Mouse (Mus musculus) mouse embryonic stem cell (cell line): ENCODE results near the gene Zfp108.

Source experiments
- in situ Hi-C, 2 experiments: fragments of 300-500 bp; cut with MboI; formaldehyde crosslinking; loops; 1 replicate in 1 of 2; 3 replicates in 1 of 2; pipeline ENCODE4 v1.14.3; 2019 to 2020; ENCODE audit warnings: low sequenced_read_pairs in 2 of 2, low pct_unique_long_range_greater_than_20kb in 1 of 2, mixed read lengths in 1 of 2; ENCODE audit not compliant: unreplicated experiment in 1 of 2

The Zfp108 gene

DNA sequence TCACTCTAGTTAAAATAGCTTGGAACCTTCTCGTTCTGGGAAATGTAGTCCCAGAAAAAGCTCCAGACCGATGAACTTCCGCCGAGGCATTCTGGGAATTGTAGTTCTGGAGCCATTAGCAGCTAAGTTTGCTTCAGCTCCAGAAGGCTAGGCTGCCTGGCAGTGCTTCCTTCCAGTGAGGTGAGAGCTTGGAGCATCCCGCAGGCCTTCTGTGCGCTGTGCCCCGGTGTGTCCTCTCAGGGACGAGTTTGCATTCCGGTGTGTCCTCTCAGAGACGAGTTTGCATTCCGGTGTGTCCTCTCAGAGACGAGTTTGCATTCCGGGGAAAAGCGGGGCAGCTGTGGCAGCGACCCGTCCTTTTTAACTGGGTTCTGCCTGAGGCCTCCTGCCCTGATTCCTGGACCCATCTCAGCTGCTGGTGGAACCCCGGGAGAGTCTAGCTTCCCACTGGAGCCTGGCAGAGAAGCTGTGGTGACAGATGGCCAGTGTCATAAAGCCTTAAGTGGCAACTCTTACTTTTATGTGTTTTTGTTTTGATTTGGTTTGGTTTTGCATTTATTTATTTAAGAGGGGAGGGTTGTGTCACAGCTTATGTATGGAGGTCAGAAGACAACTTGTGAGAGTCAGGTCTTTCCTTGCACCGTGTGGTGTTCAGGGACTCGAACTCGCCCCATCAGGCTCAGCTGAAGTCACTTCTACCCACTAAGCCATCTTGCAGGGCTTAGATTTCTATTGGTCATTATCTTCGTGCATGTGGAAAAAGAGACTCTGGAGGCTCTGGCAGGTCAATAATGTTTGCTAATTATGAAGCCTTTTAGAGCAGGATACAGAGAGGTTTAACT, at the start of gene Zfp108:
Gene Zfp108 (plus strand): TSS at position 162 of the 842 bp plus-strand sequence.
- in situ Hi-C loops, result no loop called here

DNA sequence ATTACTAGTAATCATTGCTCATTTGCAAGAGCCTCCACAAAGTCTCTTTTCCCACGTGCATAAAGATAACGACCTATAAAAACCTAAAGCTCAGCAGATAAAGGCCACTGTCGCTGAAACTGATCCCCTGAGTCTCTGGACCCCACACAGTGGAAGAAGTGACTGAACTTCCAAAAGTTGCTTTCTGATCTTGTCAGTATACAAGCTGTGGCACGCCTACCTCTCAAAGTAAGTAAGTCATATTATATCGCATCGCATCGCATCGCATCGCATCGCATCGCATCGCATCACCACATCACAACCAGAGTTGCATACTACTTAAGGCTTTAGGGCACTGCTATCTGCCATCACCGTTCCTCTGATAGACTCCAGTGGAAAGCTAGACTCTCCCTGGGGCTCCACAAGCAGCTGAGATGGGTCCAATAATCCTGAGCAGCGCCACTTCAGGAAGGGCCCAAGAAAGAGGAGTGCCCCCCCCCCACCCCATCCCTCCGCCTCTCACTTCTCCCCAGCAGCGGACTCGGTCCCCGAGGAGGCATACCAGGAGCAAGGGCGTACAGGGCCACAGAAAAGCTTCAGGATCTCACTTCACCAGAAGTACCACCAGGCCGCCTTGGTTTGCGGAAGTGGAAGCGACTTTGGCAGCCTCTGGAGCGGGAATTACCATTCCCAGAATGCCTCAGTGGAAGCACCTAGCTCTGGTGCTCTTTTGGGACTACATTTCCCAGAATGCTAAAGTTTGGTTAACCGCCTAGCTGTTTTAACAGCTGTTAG, 46.9 kb upstream of the Zfp108 start:
- in situ Hi-C loops, result no loop called here

DNA sequence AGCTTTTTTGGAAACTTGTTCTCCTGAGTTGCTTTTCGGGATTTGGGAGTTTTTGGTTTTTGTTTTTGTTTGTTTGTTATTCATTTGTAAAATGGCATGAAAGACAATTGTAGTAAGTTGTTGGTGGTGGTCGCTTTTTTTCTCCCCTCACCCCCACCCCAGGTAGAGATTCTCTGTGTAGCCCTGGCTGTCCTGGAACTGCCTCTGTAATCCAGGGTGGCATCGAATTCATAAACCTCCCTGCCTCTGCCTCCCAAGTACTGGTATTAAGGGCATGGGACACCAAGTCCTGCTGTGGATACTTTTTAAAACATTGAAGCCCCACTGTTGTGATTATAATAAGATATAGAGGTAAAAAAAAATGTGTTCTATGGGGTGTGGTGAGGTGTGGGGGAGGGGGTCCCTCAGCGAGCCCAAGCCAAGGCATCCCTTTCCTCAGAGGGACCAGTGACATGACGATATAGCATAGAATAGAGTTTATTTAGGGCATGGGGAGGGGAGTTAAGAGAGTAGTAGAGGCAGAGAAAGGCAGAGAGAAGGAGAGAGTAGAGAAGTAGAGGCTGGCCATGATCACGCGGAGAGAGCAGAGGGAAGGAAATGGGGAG, 46.2 kb upstream of the Zfp108 start:
- in situ Hi-C loops, result no loop called here

DNA sequence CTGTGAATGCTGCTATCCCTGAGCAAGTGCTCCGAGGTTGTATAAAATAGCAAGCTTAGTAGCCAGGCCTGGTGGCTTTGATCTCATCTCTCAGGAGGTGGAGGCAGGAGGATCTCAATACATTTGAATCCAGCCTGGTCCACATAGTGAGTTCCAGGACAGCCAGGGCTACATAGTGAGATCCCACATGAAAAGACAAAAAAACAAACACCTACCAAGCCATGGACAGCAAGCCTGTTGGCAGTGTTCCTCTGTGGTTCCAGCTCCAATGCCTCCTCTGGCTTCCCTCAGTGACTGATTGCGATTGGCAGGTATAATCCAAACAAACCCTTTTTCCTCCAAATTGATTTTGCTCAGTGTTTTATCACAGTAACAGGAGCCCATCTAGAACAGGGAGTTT, 44.3 kb upstream of the Zfp108 start:
- in situ Hi-C loops, result no loop called here

DNA sequence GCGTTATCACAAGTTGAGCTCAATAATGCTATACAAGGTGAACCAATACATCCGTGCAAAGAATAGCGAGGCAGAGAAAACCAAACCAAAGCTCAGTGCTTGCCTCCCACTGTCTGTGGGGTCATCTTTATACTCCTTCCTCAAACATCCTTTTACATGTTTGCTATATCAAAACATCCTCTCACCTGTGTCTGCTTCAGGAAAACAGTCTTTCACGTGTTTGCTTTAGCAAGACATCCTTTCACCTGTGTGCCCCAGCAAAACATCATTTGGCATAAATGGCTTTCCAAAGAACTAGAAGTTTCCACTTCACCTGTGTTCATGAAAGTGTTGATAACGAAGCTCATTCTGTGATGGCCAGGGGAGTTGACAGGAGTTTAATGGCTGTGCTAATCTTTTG, 43.3 kb upstream of the Zfp108 start, which contains the start of gene Zfp111:
Gene Zfp111 (minus strand): TSS at position 101 of the 400 bp plus-strand sequence.
- in situ Hi-C loops, result no loop called here

DNA sequence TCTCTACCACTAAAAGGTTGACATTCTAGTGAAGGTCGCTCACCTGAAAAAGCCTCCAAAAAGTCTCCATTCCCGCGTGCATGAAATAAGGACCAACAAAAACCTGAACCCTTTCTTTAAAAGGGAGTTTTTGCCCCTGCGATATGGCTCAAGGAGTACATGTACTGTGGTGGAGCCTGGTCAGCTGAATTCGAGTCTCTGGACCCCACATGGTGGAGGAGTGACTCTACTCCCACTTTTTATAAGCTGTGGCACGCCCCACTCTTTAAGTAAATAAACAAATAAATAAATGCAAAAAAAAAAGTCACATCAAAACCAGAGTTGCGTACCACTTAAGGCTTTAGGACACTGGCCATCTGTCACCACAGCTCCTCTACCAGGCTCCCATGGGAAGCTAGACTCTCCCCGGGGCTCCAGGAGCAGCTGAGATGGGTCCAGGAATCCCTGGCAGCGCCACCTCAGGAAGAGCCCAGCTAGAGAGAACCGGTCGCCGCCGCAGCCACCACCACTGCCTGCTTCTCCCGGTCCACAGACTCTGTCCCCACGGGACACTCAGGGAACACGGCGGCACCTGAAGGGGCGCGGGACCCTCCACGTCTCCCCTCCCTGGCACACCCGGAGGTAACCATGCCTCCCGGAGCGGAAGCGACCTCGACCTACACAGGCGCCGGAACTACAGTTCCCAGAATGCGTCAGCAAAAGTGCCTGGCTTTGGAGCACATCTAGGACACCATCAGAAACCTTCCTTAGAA, 17.4 kb upstream of the Zfp108 start, which contains the start of gene Zfp109:
Gene Zfp109 (minus strand): TSS at position 521 of the 752 bp plus-strand sequence.
- in situ Hi-C loops, result no loop called here

DNA sequence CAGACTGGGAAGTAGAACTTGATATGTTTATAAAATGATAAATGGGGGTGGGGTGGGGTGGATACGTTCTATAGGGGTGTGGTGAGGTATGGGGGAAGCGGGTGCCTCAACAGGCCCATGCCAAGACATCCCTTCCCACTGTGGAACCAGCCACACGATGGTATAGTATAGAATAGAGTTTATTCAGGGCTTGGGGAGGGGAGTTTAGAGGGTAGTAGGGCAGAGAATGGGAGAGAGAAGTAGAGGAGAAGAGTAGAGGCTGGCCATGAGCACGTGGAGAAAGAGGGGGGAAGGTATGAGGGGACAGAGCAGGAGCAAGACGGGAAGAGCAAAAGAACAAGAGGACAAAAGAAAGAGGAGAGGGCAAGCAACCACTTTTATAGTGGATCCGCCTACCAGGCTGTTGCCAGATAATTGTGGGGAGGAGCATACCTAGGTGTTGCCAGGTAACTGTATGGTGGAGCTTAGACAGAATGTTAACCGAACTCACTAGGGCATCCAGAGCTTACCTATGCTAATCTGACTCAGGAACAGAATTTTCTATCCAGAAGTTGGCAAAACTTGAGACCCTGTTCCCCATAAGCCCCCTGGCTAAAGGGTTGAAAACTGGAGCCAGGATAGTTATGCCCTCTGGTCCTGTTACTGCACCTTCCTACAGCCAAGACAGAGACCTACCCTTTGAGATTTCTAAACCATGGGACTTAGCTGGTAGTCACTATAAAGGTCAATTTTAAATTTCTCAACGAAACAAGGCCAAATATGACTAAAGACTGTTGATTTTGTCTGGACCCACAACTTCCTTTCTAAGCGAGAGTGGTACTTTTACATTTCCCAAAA, 597 bp upstream of the Zfp108 start:
- in situ Hi-C loops, result no loop called here

DNA sequence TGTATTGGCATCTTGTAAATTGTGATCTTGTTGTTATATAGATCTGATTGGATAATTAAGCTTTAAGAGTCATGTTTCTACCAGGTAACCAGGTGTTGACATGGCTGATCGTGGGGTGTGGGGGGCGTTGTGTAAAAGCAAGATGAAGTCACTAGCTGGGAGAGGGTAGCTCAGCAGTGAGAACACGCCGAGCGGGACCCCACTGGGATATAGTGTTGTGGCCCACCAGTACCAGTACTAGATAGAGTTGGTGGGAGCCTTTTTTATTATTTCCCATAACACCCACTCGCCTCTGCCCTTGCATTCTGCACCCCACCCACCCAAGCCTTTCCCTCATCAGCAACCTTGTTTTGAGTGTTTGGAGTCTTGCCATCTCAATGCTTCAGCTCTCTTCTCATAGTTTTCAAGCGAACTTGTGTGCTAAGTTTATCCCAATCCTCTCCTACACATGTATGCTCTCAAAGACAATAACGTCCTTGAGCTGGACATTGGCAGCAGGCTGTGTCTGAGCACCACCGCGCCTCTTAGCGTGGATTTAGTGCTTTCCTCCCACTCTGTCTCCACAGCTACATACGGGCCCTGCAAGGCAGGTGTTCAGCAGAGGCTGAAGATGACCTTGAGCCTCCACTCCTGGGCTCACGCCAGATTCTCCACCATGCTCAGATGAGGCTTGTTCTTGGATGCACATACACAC, 4.9 kb downstream of the Zfp108 start:
- in situ Hi-C loops, result no loop called here

DNA sequence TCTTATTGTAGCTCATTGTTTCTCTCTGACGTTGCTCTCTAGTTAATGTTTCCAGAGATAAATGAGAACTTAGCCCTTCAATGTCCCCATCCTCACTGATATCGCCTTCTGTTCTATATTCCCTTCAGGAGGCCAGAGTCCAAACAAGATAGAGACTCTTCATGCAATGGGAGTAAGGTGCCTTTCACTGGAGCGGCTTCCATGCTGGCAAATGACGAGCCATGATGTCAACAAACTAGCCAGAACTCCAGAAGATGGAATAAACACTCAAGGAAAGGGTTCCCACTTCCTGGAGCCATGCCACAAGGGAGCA, 5.4 kb downstream of the Zfp108 start:
- in situ Hi-C loops, result no loop called here

DNA sequence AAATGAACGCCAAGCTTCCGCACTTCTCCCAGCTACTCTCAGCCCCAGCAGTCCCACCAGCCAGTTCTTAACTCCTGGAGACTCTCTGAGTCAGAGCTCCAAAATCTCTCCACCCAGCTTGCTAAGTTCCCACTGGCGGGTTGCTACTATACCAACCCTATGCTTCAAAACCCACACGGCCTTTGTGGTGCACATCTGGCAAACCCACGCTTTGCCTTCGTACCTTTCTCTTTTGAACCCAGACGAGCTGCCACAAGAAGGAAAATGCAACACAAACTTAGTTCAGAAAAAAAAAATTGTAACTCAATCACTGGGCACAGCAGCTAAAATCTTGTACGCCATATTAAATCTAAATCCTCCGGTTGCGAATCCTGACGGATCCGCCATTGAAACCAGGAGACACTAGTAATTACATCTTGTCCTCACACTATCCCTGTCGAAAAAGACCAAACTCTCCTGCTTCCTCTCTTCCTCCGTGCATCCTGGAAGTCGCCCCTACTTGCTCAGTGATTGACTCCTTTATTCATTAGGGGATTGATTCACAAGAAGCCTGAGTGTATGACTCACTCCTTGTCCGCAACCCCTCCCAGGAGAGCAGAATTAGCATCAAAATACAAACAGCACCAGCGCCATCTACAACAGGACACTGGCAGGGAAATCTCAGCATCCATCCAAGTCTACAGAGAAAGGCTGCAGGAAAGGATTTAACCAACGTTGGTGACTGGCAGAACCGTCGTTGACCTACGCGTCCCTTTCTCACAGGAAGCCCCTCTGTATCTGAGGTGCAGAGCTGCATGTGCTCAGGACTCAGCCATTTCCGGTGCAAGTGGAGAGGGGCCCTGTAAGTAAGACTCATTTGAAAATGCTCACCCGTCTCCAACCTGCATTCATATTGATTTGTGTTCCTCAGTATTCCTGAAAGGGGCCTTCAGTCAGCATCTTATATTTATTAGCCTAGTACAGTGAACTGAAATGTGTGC, 13.9 kb downstream of the Zfp108 start:
- in situ Hi-C loops, result no loop called here

DNA sequence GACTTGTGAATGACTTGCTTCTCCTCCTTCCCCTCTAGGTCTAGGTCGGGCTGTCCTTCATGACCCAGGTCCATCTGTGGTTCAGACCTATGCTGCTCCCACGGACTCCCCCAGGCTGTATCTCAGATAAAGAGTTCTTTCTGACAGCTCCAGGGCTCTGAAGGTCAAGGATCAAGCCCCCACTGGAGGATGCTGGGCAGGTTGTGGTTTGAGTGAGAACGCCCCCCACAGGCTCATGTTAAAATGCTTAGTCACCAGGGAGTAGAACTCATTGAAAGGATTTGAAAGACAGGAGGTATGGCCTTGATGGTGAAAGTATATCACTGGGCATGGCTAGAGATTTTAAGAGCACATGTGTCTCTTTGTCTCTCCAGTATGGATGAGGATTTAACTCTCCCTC, 14.7 kb downstream of the Zfp108 start:
- in situ Hi-C loops, result no loop called here

DNA sequence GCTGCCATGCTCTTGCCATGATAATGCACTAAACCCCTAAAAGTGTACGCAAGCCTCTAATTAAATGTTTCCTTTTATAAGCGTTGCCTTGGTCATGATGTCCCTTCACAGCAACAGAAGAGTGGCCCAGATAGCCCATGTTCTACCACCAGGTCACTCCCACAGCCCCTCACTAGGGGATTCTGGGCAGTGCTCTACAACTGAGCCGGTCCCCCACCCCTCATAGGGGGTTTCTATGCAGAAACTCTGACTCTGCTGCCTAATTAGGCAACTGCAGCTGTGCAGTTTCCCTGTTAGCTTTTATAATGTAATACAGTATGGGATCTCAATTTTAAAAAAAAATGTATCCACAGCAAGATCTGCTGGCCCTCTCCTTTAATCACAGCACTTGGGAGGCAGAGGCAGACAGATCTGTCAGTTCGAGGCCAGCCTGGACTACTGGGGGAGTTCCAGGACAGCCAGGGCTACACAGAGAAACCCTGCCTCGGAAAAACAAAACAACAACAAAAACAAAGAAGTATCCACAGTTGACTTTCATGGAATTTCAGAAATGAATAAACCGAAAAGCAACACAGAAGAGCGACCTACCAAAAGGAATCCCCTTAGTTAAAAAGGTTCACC, 15.2 kb downstream of the Zfp108 start:
- in situ Hi-C loops, result no loop called here

DNA sequence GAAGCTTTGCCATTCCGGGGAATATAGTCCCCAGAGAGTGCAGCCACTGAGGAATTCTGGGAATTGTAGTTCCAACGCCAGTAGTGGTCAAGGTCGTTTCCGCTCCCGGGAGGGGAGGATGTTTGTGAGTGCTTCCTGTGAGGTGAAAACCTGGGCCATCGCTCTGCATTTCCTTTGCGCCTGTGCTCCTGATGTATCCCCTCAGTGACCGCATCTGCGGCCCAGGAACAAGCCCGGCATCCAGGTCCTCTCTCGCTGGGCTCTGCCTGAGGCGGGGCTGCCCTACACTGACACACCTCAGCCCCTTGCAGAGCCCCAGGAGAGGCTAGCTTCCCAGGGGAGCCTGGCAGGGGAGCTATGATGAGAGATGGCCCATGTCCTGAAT, 15.7 kb downstream of the Zfp108 start, which contains the start of gene Zfp93:
Gene Zfp93 (plus strand): TSS at position 133 of the 385 bp plus-strand sequence.
- in situ Hi-C loops, result no loop called here

DNA sequence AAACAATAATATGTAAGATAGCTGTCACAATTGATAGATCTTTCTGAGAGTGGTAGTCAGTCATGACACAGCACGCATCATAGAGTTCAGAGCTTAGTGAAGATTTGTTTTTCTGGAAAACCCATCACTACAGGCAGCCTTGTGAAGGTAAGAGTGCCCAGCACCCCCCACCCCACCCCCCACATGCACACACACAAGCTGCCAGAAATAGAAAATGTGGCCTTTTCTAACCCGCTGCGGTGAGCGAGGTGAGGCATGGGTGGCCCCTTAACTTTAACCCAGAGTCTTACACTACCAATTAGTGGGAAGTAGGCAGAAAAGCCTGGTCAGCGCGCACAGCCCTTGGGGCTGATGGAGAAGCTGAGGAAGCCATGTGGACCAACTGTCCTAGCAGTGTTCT, 16.6 kb downstream of the Zfp108 start:
- in situ Hi-C loops, result no loop called here

DNA sequence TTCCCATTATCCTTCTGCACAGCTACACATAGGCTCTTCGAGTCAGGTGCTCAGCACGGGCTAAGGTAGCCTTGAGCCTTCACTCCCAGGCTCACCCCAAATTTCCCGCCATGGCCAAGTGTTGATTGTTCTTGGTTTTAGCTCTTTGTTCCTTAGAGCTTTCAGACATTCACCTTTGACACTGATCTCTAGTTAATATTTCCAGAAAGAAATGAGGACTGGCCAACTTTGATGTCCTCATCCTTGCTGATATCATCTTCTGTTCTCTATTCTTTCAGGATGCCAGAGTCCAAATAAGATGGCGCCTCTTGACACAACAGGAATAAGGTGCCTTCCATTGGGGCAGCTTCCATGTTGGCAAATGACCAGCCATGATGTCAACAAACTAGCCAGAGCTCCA, 19.9 kb downstream of the Zfp108 start:
- in situ Hi-C loops, result no loop called here

DNA sequence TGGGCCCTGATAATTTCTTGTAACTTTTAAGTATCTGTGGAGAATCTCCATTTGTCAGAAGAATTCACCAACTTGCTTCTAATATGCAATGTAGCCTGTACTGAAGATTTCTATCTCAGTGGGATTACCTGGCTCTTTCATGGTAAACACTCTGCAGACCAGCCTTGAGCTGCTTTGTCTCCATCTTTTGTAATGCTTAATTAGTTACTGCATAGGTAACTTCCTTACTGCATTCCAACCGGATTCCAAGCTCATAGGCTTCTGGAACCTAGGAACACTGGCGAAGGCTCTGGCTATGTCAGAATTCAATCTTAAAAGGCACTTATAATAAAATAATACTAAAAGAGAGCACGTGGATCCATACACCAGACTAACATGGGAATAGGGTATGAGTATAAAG, 24.2 kb downstream of the Zfp108 start:
- in situ Hi-C loops, result loop anchor here in 1 of 2 experiments (25.0 kb wide), 1 partner anchor 316 kb away; the partner anchor contains the start of genes Vmn1r180 and Vmn1r181
